Mouse (Mus musculus): ENCODE results near the gene Gm21818.
"Not testable (repeated sequence)": the region's sequence is repeated elsewhere in the genome, so short reads cannot be mapped to it uniquely, and the experiment has no call there.

DNA sequence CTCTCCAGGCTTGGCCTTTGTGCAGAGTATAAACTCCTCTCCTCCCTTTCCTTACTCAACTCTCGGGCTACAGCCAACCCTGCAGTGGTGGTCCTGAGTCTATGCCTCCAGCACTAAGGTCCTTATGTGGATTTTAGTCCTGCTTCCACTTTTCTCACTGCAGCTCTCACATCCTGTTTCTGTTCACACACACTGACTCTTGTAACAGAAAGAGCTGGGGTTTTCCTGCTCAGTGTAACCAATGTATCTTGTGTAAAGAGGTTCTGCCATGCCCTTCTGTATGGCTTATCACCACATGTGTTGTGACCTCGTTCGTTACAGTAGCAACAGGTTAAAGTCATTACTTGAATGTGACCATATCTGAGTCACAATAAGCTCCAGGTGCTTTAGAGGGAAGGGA is 21.6 kb upstream of the Gm21818 start:
- TF ChIP-seq ZNF384 (IDR thresholded peaks at IDR 0.05; ENCODE audit: low read depth, low read length); POLR2AphosphoS2 (IDR thresholded peaks at IDR 0.05; ENCODE audit: low read length); POLR2A (IDR thresholded peaks at IDR 0.05; ENCODE audit: control insufficient read depth in 1 of 2, insufficient read depth in 1 of 2, low read depth in 1 of 2, low read length in 2 of 2, poor library complexity in 1 of 2); MAZ (IDR thresholded peaks at IDR 0.05; ENCODE audit: low read depth, low read length); ELF1 (IDR thresholded peaks at IDR 0.05; ENCODE audit: low read depth, low read length); ZC3H11A (IDR thresholded peaks at IDR 0.05; ENCODE audit: low read depth, low read length); CTCF (IDR thresholded peaks at IDR 0.05 in 2 of 3, conservative IDR thresholded peaks at IDR 0.05 in 1 of 3; ENCODE audit: control insufficient read depth in 1 of 3, insufficient read depth in 1 of 3, low read depth in 2 of 3, low read length in 3 of 3, poor library complexity in 1 of 3, severe bottlenecking in 1 of 3); EP300 (IDR thresholded peaks at IDR 0.05; ENCODE audit: low read depth in 1 of 2, low read length in 2 of 2); ETS1 (IDR thresholded peaks at IDR 0.05; ENCODE audit: low read depth, low read length); JUND (IDR thresholded peaks at IDR 0.05; ENCODE audit: low read depth, low read length); MEF2A (IDR thresholded peaks at IDR 0.05; ENCODE audit: extremely low read depth, insufficient replicate concordance, low read depth, low read length, poor library complexity, severe bottlenecking); MAX (IDR thresholded peaks at IDR 0.05; ENCODE audit: low read length); NRF1 (IDR thresholded peaks at IDR 0.05; ENCODE audit: insufficient read depth, low read depth, low read length, poor library complexity, severe bottlenecking); GABPA (IDR thresholded peaks at IDR 0.05; ENCODE audit: low read depth, low read length): not testable (repeated sequence)
